Mouse (Mus musculus): ENCODE results near the gene Pla2g12a. TPM values are rescaled to one million over a fixed set of nuclear protein-coding genes. Genes with fewer than 3 reads are reported as not detected.
A peak's percentile ranks its signal among the peaks of the same experiment; 100 is the strongest.

Gene Pla2g12a
- polyA plus RNA-seq (2014; fragmentation: Nextera tagmentation; extraction: Ambion mirVana) = 38.5 and 50.1 TPM in 2 replicates

GRCm38 (mm10) chr3:129878405-129879021 lies at the start of gene Pla2g12a:
TSS of gene Pla2g12a (plus strand) at chr3:129878606.
- WGBS = under 1% methylated on average over 52 of the region's 66 CpGs
- Histone ChIP-seq H3K9me3 (ENCODE audit: control insufficient read depth, low read depth, low read length) (no peaks in the 10 kb centered on the region), H3K4me2 (replicated peaks; ENCODE audit: low read depth, low read length) (peak within 1 kb of the TSS; percentile 84), H3K4me3 (ENCODE audit: low read depth, low read length) (peak within 1 kb of the TSS; percentile 56), H3K4me1 (ENCODE audit: control insufficient read depth, insufficient read depth, low read length) (no peaks in the 10 kb centered on the region), H3K9ac (replicated peaks; ENCODE audit: low read depth, low read length) (peak within 1 kb of the TSS; percentile 53; the same call in 1 of the 2 replicates), H3K27me3 (ENCODE audit: control insufficient read depth, insufficient read depth, low read length) (no peaks in the 10 kb centered on the region), H3K27ac (ENCODE audit: low read length) (peak within 1 kb of the TSS; percentile 56; the same call in 1 of the 2 replicates), H3K36me3 (ENCODE audit: control insufficient read depth, insufficient read depth, low read length) (no peaks in the 10 kb centered on the region)
- ATAC-seq (ENCODE audit: insufficient number of reproducible peaks, insufficient read depth, low FRiP score, low read depth) = peak; percentile 90

GRCm38 (mm10) chr3:129830626-129831025 lies 47.8 kb upstream of the Pla2g12a start:
- H3K4me3 ChIP-seq (ENCODE audit: low read depth, low read length) = peak overlapping the region; percentile 99
- no peaks in the 10 kb centered on the region for H3K27me3 ChIP-seq (ENCODE audit: control insufficient read depth, insufficient read depth, low read length)
- H3K4me2 ChIP-seq (replicated peaks; ENCODE audit: low read depth, low read length) = peak overlapping the region; percentile 64
- H3K4me1 ChIP-seq (ENCODE audit: control insufficient read depth, insufficient read depth, low read length) = peaks cover 11% of the 10 kb centered on the region
- peaks cover 15% of the 10 kb centered on the region for H3K36me3 ChIP-seq (ENCODE audit: control insufficient read depth, insufficient read depth, low read length)
- peak overlapping the region; percentile 75 for H3K27ac ChIP-seq (ENCODE audit: low read length)
- WGBS = under 1% methylated on average over 45 of the region's 45 CpGs
- H3K9ac ChIP-seq (replicated peaks; ENCODE audit: low read depth, low read length) = peak overlapping the region; percentile 75
- no peaks in the 10 kb centered on the region for H3K9me3 ChIP-seq (ENCODE audit: control insufficient read depth, low read depth, low read length)
- no peak for ATAC-seq (ENCODE audit: insufficient number of reproducible peaks, insufficient read depth, low FRiP score, low read depth)

DNA sequence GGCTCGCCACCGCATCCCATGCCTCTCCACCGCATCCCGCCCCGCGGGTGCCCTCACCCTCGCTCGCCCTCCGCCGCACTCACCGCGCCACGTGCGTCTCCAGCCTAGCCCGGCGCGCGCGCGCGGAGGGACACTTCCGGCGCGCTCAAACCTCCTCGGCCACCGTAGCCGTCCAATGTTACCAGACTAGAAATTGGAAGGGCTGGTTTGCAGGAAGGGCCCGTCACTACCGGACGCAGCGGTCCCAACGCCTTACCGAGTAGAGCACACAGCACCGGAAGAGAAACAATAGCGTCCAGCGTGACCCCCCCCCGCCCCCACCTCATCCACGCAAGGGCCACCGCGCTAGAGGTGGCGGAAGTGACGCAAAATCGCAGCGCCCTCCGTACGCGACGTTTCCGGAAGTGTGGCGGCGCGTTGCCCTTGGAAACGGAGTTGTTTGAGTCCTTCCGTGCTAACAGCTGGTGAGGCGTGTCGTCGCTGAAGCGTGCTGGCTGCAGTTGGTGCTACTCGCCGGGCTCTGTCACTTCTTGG lies 47.3 kb upstream of the Pla2g12a start, which contains the start of gene Gar1:
TSS of gene Gar1 (minus strand) at position 362 of the 534 bp plus-strand sequence.
- no peaks in the 10 kb centered on the region for H3K27me3 ChIP-seq (ENCODE audit: control insufficient read depth, insufficient read depth, low read length)
- H3K27ac ChIP-seq (ENCODE audit: low read length) = peak within 1 kb of the TSS; percentile 75
- H3K36me3 ChIP-seq (ENCODE audit: control insufficient read depth, insufficient read depth, low read length) = peaks cover 14% of the 10 kb centered on the region
- H3K9me3 ChIP-seq (ENCODE audit: control insufficient read depth, low read depth, low read length) = no peaks in the 10 kb centered on the region
- peaks cover 11% of the 10 kb centered on the region for H3K4me1 ChIP-seq (ENCODE audit: control insufficient read depth, insufficient read depth, low read length)
- H3K4me3 ChIP-seq (ENCODE audit: low read depth, low read length) = peak within 1 kb of the TSS; percentile 99
- ATAC-seq (ENCODE audit: insufficient number of reproducible peaks, insufficient read depth, low FRiP score, low read depth) = peak; percentile 88
- peak within 1 kb of the TSS; percentile 75 for H3K9ac ChIP-seq (replicated peaks; ENCODE audit: low read depth, low read length)
- WGBS = under 1% methylated on average over 60 of the region's 60 CpGs
- H3K4me2 ChIP-seq (replicated peaks; ENCODE audit: low read depth, low read length) = peak within 1 kb of the TSS; percentile 64

- 65% methylated on average over 6 of the region's 6 CpGs for WGBS
- ATAC-seq (ENCODE audit: insufficient number of reproducible peaks, insufficient read depth, low FRiP score, low read depth) = no peak
These were observed 42.9 kb upstream of the Pla2g12a start, which contains the start of gene Cfi for GRCm38 (mm10) chr3:129835388-129835934. TSS of gene Cfi (plus strand) at chr3:129835884.

GRCm38 (mm10) chr3:129836051-129836697 lies 42.2 kb upstream of the Pla2g12a start:
- H3K4me3 ChIP-seq (ENCODE audit: low read depth, low read length) = peak overlapping the region; percentile 5; the same call in 1 of the 2 replicates
- ATAC-seq (ENCODE audit: insufficient number of reproducible peaks, insufficient read depth, low FRiP score, low read depth) = peak; percentile 80

More at GRCm38 (mm10) chr3:129835388-129835934, 42.9 kb upstream of the Pla2g12a start, which contains the start of gene Cfi:
- H3K4me3 ChIP-seq (ENCODE audit: low read depth, low read length) = peak within 1 kb of the TSS; percentile 5; the same call in 1 of the 2 replicates
- peak within 1 kb of the TSS; percentile 21 for H3K4me2 ChIP-seq (replicated peaks; ENCODE audit: low read depth, low read length)
- H3K36me3 ChIP-seq (ENCODE audit: control insufficient read depth, insufficient read depth, low read length) = no peaks in the 10 kb centered on the region
- H3K27ac ChIP-seq (ENCODE audit: low read length) = peak within 1 kb of the TSS; percentile 66; the same call in 1 of the 2 replicates
- H3K27me3 ChIP-seq (ENCODE audit: control insufficient read depth, insufficient read depth, low read length) = no peaks in the 10 kb centered on the region
- no peaks in the 10 kb centered on the region for H3K4me1 ChIP-seq (ENCODE audit: control insufficient read depth, insufficient read depth, low read length)
- no peak within 1 kb of the TSS for H3K9ac ChIP-seq (replicated peaks; ENCODE audit: low read depth, low read length)
- no peaks in the 10 kb centered on the region for H3K9me3 ChIP-seq (ENCODE audit: control insufficient read depth, low read depth, low read length)

DNA sequence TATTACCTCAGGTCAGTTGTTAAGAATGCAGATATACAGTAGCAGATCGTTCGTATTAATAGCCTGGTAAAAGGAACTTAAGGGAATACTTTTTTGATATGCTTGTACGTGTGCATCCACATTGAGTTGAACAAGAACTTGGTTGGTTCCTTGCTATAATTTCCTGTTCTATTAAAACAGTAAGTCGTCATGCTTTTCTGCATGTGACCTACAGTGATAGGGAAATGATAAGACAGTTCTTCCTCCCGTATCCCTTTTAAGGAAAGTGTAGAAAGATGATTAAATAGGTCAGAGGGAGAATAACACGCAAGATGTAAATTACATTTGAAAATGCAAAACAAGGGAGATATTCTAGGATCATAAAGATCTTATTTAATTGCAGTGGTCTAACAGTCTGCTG lies 41.4 kb upstream of the Pla2g12a start:
- 80% methylated on average over 6 of the region's 6 CpGs for WGBS
- Histone ChIP-seq H3K36me3 (ENCODE audit: control insufficient read depth, insufficient read depth, low read length) (no peaks in the 10 kb centered on the region), H3K4me3 (ENCODE audit: low read depth, low read length) (peak overlapping the region; percentile 5; the same call in 1 of the 2 replicates), H3K4me2 (replicated peaks; ENCODE audit: low read depth, low read length) (no peak overlapping the region), H3K4me1 (ENCODE audit: control insufficient read depth, insufficient read depth, low read length) (no peaks in the 10 kb centered on the region), H3K9me3 (ENCODE audit: control insufficient read depth, low read depth, low read length) (no peaks in the 10 kb centered on the region), H3K27ac (ENCODE audit: low read length) (no peak overlapping the region), H3K27me3 (ENCODE audit: control insufficient read depth, insufficient read depth, low read length) (no peaks in the 10 kb centered on the region), H3K9ac (replicated peaks; ENCODE audit: low read depth, low read length) (no peak overlapping the region)
- no peak for ATAC-seq (ENCODE audit: insufficient number of reproducible peaks, insufficient read depth, low FRiP score, low read depth)

More at GRCm38 (mm10) chr3:129836051-129836697, 42.2 kb upstream of the Pla2g12a start:
- Histone ChIP-seq H3K27ac (ENCODE audit: low read length) (peak overlapping the region; percentile 66; the same call in 1 of the 2 replicates), H3K36me3 (ENCODE audit: control insufficient read depth, insufficient read depth, low read length) (no peaks in the 10 kb centered on the region), H3K27me3 (ENCODE audit: control insufficient read depth, insufficient read depth, low read length) (no peaks in the 10 kb centered on the region), H3K9me3 (ENCODE audit: control insufficient read depth, low read depth, low read length) (no peaks in the 10 kb centered on the region), H3K4me1 (ENCODE audit: control insufficient read depth, insufficient read depth, low read length) (no peaks in the 10 kb centered on the region), H3K4me2 (replicated peaks; ENCODE audit: low read depth, low read length) (peak overlapping the region; percentile 21), H3K9ac (replicated peaks; ENCODE audit: low read depth, low read length) (no peak overlapping the region)
- 17% methylated on average over 11 of the region's 11 CpGs for whole genome bisulfite sequencing

DNA sequence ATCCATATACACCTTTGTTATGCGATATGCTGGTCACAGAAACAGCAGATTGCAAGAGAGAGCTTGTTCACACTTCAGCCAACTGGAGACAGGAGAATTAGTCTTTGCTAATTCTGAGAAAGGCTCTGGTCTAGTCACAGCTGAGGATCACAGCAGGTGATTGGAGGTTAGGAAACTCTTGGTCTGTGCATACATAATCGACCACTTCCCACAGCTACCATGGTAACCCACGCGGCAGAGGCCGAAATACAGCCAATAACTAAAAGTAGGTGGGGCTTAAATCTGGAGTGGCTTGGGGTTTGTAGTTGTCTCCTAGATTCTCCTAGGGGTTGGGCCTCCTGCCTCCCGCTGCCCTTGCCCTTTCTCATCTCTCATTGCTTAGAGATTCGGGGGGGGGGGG lies 40.4 kb upstream of the Pla2g12a start:
- Histone ChIP-seq H3K36me3 (ENCODE audit: control insufficient read depth, insufficient read depth, low read length) (no peaks in the 10 kb centered on the region), H3K4me3 (ENCODE audit: low read depth, low read length) (no peak overlapping the region), H3K4me1 (ENCODE audit: control insufficient read depth, insufficient read depth, low read length) (no peaks in the 10 kb centered on the region), H3K27ac (ENCODE audit: low read length) (no peak overlapping the region), H3K9ac (replicated peaks; ENCODE audit: low read depth, low read length) (no peak overlapping the region), H3K4me2 (replicated peaks; ENCODE audit: low read depth, low read length) (no peak overlapping the region), H3K9me3 (ENCODE audit: control insufficient read depth, low read depth, low read length) (no peaks in the 10 kb centered on the region), H3K27me3 (ENCODE audit: control insufficient read depth, insufficient read depth, low read length) (no peaks in the 10 kb centered on the region)
- no peak; the same call in 1 of the 2 replicates for ATAC-seq (ENCODE audit: insufficient number of reproducible peaks, insufficient read depth, low FRiP score, low read depth)
- WGBS = 45% methylated on average over 6 of the region's 7 CpGs

- Histone ChIP-seq H3K9me3 (ENCODE audit: control insufficient read depth, low read depth, low read length) (no peaks in the 10 kb centered on the region), H3K27ac (ENCODE audit: low read length) (no peak overlapping the region), H3K36me3 (ENCODE audit: control insufficient read depth, insufficient read depth, low read length) (no peaks in the 10 kb centered on the region), H3K9ac (replicated peaks; ENCODE audit: low read depth, low read length) (no peak overlapping the region), H3K4me2 (replicated peaks; ENCODE audit: low read depth, low read length) (no peak overlapping the region), H3K27me3 (ENCODE audit: control insufficient read depth, insufficient read depth, low read length) (no peaks in the 10 kb centered on the region), H3K4me1 (ENCODE audit: control insufficient read depth, insufficient read depth, low read length) (no peaks in the 10 kb centered on the region), H3K4me3 (ENCODE audit: low read depth, low read length) (no peak overlapping the region)
- ATAC-seq (ENCODE audit: insufficient number of reproducible peaks, insufficient read depth, low FRiP score, low read depth) = no peak
- 65% methylated on average over 2 of the region's 2 CpGs for WGBS
These were observed 32.5 kb upstream of the Pla2g12a start for GRCm38 (mm10) chr3:129845868-129846267.
